In genomic region chr4:147928136-147928535, GRCm38 (mm10) we compare ENCODE assay signal across 18 mouse cellular contexts. TPM values are rescaled to one million over a fixed set of nuclear protein-coding genes. Genes with fewer than 3 reads are reported as not detected.
DNase-seq lines count a peak whose midpoint lies in the region; ATAC-seq and TF ChIP-seq lines count a peak whose summit lies in the region.
"Had no signal": no experiment of that assay in that cellular context is flagged by ENCODE, and none has a peak within 500 bp of the region (broad histone marks: within the 10 kb centered on the region; RNA-seq: fewer than 3 reads in every experiment).

No protein-coding gene starts in this region.

- peak overlapping the region; percentile 5; the same call in 1 of the 2 replicates for H3K27ac ChIP-seq in heart, postnatal 0 days (ENCODE audit: low read depth)
- H3K27ac ChIP-seq in midbrain, embryonic 12.5 days (replicated peaks): no peak overlapping the region
- no peak overlapping the region for H3K27ac ChIP-seq in midbrain, embryonic 14.5 days (replicated peaks; ENCODE audit: low read depth, low read length)
- peak overlapping the region; percentile 48; the same call in 1 of the 2 replicates for H3K27ac ChIP-seq in embryonic facial prominence, embryonic 10.5 days (replicated peaks)
- H3K27ac ChIP-seq: heart, embryonic 15.5 days had no signal

- TF ChIP-seq EP300 in heart, postnatal 0 days (IDR thresholded peaks at IDR 0.05; ENCODE audit: low read depth): no peak

- TF ChIP-seq CTCF in heart, postnatal 0 days (IDR thresholded peaks at IDR 0.05; ENCODE audit: low read depth): no peak

- ATAC-seq in heart, postnatal 0 days (ENCODE audit: insufficient read depth, low read depth): no peak
- ATAC-seq in midbrain, embryonic 12.5 days (ENCODE audit: low FRiP score, low read depth): peak; percentile 38; the same call in 1 of the 2 replicates
- no peak for ATAC-seq in midbrain, embryonic 14.5 days (ENCODE audit: low FRiP score, low TSS enrichment)
- peak; percentile 10; the same call in 1 of the 2 replicates for ATAC-seq in megakaryocyte progenitor cell, adult 5-6 weeks (replicated peaks; ENCODE audit: poor library complexity)
- ATAC-seq: CD4-positive, CD25-positive, alpha-beta regulatory T cell, adult 4 months had no signal

- H3K9ac ChIP-seq in heart, postnatal 0 days (replicated peaks; ENCODE audit: low read depth, low read length): no peak overlapping the region
- H3K9ac ChIP-seq in midbrain, embryonic 12.5 days (replicated peaks): no peak overlapping the region
- no peak overlapping the region for H3K9ac ChIP-seq in midbrain, embryonic 14.5 days (replicated peaks; ENCODE audit: low read length)
- H3K9ac ChIP-seq: heart, embryonic 15.5 days; intestine, embryonic 15.5 days had no signal

- no peaks in the 10 kb centered on the region for H3K9me3 ChIP-seq in heart, postnatal 0 days (replicated peaks; ENCODE audit: control insufficient read depth, low read length)
- H3K9me3 ChIP-seq in midbrain, embryonic 12.5 days: no peaks in the 10 kb centered on the region
- H3K9me3 ChIP-seq in midbrain, embryonic 14.5 days (ENCODE audit: control insufficient read depth, low read length): no peaks in the 10 kb centered on the region
- H3K9me3 ChIP-seq in embryonic facial prominence, embryonic 10.5 days: no peaks in the 10 kb centered on the region
- H3K9me3 ChIP-seq: heart, embryonic 15.5 days; intestine, embryonic 15.5 days had no signal

- peaks cover 79% of the 10 kb centered on the region for H3K36me3 ChIP-seq in heart, postnatal 0 days (replicated peaks; ENCODE audit: control insufficient read depth, insufficient read depth, low read length)
- H3K36me3 ChIP-seq in midbrain, embryonic 12.5 days: 0 out of 2 replicates have a peak, but pooled peaks cover 5% of the 10 kb centered on the region
- no peaks in the 10 kb centered on the region for H3K36me3 ChIP-seq in midbrain, embryonic 14.5 days (ENCODE audit: control insufficient read depth, insufficient read depth, low read length)
- H3K36me3 ChIP-seq in embryonic facial prominence, embryonic 10.5 days (replicated peaks): peaks cover 61% of the 10 kb centered on the region
- H3K36me3 ChIP-seq: intestine, embryonic 15.5 days had no signal

- H3K4me2 ChIP-seq in heart, postnatal 0 days (ENCODE audit: low read depth, low read length): no peak overlapping the region
- H3K4me2 ChIP-seq in midbrain, embryonic 12.5 days (replicated peaks): no peak overlapping the region
- no peak overlapping the region for H3K4me2 ChIP-seq in midbrain, embryonic 14.5 days (ENCODE audit: low read length)
- H3K4me2 ChIP-seq: heart, embryonic 15.5 days; intestine, embryonic 15.5 days had no signal

- no peak for DNase-seq in heart, postnatal 0 days (ENCODE audit: low spot score)
- no peak for DNase-seq in heart, postnatal 10 days
- no peak for DNase-seq in midbrain, embryonic 14.5 days
- DNase-seq in embryonic facial prominence, embryonic 10.5 days (ENCODE audit: low spot score): peak; percentile 50
- no peak for DNase-seq in thymus, postnatal 10 days (ENCODE audit: low spot score in 2 of 2)
- DNase-seq in thymus, postnatal 4 days: no peak
- DNase-seq: adrenal gland, adult 8-10 months; cerebellum, postnatal 36 days; right cerebral cortex, postnatal 4 days had no signal

- intact Hi-C loops in heart, postnatal 10 days (cut with DNase I): no loop called here

- peaks cover 1% of the 10 kb centered on the region; the same call in 1 of the 2 replicates for H3K4me1 ChIP-seq in heart, postnatal 0 days (ENCODE audit: control insufficient read depth, insufficient read depth)
- H3K4me1 ChIP-seq in midbrain, embryonic 12.5 days: no peaks in the 10 kb centered on the region
- H3K4me1 ChIP-seq in midbrain, embryonic 14.5 days (ENCODE audit: control insufficient read depth, insufficient read depth, low read length): no peaks in the 10 kb centered on the region
- peaks cover 18% of the 10 kb centered on the region for H3K4me1 ChIP-seq in embryonic facial prominence, embryonic 10.5 days

- no peak overlapping the region for H3K4me3 ChIP-seq in heart, postnatal 0 days (ENCODE audit: low read depth, low read length)
- no peak overlapping the region for H3K4me3 ChIP-seq in midbrain, embryonic 12.5 days
- no peak overlapping the region for H3K4me3 ChIP-seq in midbrain, embryonic 14.5 days (replicated peaks; ENCODE audit: low read depth, low read length)
- H3K4me3 ChIP-seq in embryonic facial prominence, embryonic 10.5 days: 0 out of 2 replicates have a peak overlapping the region, but pooled peaks have one; percentile 18
- H3K4me3 ChIP-seq: heart, embryonic 15.5 days; intestine, embryonic 15.5 days had no signal

- no peaks in the 10 kb centered on the region for H3K27me3 ChIP-seq in heart, postnatal 0 days (ENCODE audit: control insufficient read depth, insufficient read depth, low read length)
- no peaks in the 10 kb centered on the region for H3K27me3 ChIP-seq in midbrain, embryonic 12.5 days
- H3K27me3 ChIP-seq in midbrain, embryonic 14.5 days (ENCODE audit: control insufficient read depth, insufficient read depth, low read length): no peaks in the 10 kb centered on the region
- H3K27me3 ChIP-seq in embryonic facial prominence, embryonic 10.5 days (replicated peaks; ENCODE audit: low read depth, poor library complexity, severe bottlenecking): no peaks in the 10 kb centered on the region
- H3K27me3 ChIP-seq: heart, embryonic 15.5 days; intestine, embryonic 15.5 days had no signal

- WGBS in heart, postnatal 0 days: 29% methylated on average over 9 of the region's 9 CpGs
- 5% methylated on average over 9 of the region's 9 CpGs for WGBS in midbrain, embryonic 12.5 days
- WGBS in midbrain, embryonic 14.5 days: 11% methylated on average over 9 of the region's 9 CpGs
- WGBS in embryonic facial prominence, embryonic 10.5 days: 12% methylated on average over 9 of the region's 9 CpGs

RNA-seq across cellular contexts. Expression of gene Plod1, which starts 8.4 kb away (rescaled TPM):
- total RNA-seq in heart, postnatal 0 days (2014; rRNA removed; ENCODE audit: low replicate concordance): 84.0 and 107 TPM in 2 replicates
- 48.9 and 55.6 TPM in 2 replicates for polyA plus RNA-seq in heart, postnatal 0 days (2015; fragmentation: Nextera tagmentation; extraction: Ambion mirVana)
- total RNA-seq in heart, postnatal 10 days (2021): 100 to 1,000 TPM in 1 of 2 experiments, 10 to 100 TPM in 1; 97.7 to 104 TPM
- polyA plus RNA-seq in midbrain, embryonic 12.5 days (2016; fragmentation: Nextera tagmentation; extraction: Ambion mirVana): 25.1 and 27.2 TPM in 2 replicates
- 13.5 and 20.7 TPM in 2 replicates for polyA plus RNA-seq in midbrain, embryonic 14.5 days (2014; fragmentation: Nextera tagmentation; extraction: Ambion mirVana)
- 30.9 and 31.0 TPM in 2 replicates for polyA plus RNA-seq in embryonic facial prominence, embryonic 10.5 days (2016; fragmentation: Nextera tagmentation; extraction: Ambion mirVana)
- total RNA-seq in megakaryocyte progenitor cell, adult 5-6 weeks (2015): 4.8 and 5.6 TPM in 2 replicates
- total RNA-seq in megakaryocyte progenitor cell, adult 5-6 weeks (2017): 10.5 and 12.2 TPM in 2 replicates

RNA-seq across cellular contexts. Expression of gene 2510039O18Rik, which starts 12.6 kb away (rescaled TPM):
- 76.2 and 82.2 TPM in 2 replicates for total RNA-seq in heart, postnatal 0 days (2014; rRNA removed; ENCODE audit: low replicate concordance)
- 8.9 and 10.4 TPM in 2 replicates for polyA plus RNA-seq in heart, postnatal 0 days (2015; fragmentation: Nextera tagmentation; extraction: Ambion mirVana)
- total RNA-seq in heart, postnatal 10 days (2021): 10 to 100 TPM; 47.0 to 49.5 TPM
- polyA plus RNA-seq in midbrain, embryonic 12.5 days (2016; fragmentation: Nextera tagmentation; extraction: Ambion mirVana): 21.2 and 26.1 TPM in 2 replicates
- polyA plus RNA-seq in midbrain, embryonic 14.5 days (2014; fragmentation: Nextera tagmentation; extraction: Ambion mirVana): 15.5 and 15.8 TPM in 2 replicates
- 10.6 and 12.2 TPM in 2 replicates for polyA plus RNA-seq in embryonic facial prominence, embryonic 10.5 days (2016; fragmentation: Nextera tagmentation; extraction: Ambion mirVana)
- total RNA-seq in megakaryocyte progenitor cell, adult 5-6 weeks (2015): 32.9 and 34.2 TPM in 2 replicates
- total RNA-seq in megakaryocyte progenitor cell, adult 5-6 weeks (2017): 30.4 and 38.6 TPM in 2 replicates

RNA-seq across cellular contexts. Expression of gene Mfn2, which starts 23.6 kb away (rescaled TPM):
- 251 and 256 TPM in 2 replicates for total RNA-seq in heart, postnatal 0 days (2014; rRNA removed; ENCODE audit: low replicate concordance)
- 188 and 230 TPM in 2 replicates for polyA plus RNA-seq in heart, postnatal 0 days (2015; fragmentation: Nextera tagmentation; extraction: Ambion mirVana)
- total RNA-seq in heart, postnatal 10 days (2021): 100 to 1,000 TPM; 583 to 610 TPM
- 65.1 and 65.4 TPM in 2 replicates for polyA plus RNA-seq in midbrain, embryonic 12.5 days (2016; fragmentation: Nextera tagmentation; extraction: Ambion mirVana)
- 56.9 and 77.2 TPM in 2 replicates for polyA plus RNA-seq in midbrain, embryonic 14.5 days (2014; fragmentation: Nextera tagmentation; extraction: Ambion mirVana)
- polyA plus RNA-seq in embryonic facial prominence, embryonic 10.5 days (2016; fragmentation: Nextera tagmentation; extraction: Ambion mirVana): 38.2 and 38.6 TPM in 2 replicates
- 24.3 and 25.0 TPM in 2 replicates for total RNA-seq in megakaryocyte progenitor cell, adult 5-6 weeks (2015)
- 29.1 and 33.6 TPM in 2 replicates for total RNA-seq in megakaryocyte progenitor cell, adult 5-6 weeks (2017)

RNA-seq across cellular contexts. Expression of gene Nppb, which starts 57.5 kb away (rescaled TPM):
- total RNA-seq in heart, postnatal 0 days (2014; rRNA removed; ENCODE audit: low replicate concordance): 831 and 1,183 TPM in 2 replicates
- polyA plus RNA-seq in heart, postnatal 0 days (2015; fragmentation: Nextera tagmentation; extraction: Ambion mirVana): 188 and 473 TPM in 2 replicates
- total RNA-seq in heart, postnatal 10 days (2021): 100 to 1,000 TPM; 204 to 360 TPM
- polyA plus RNA-seq in midbrain, embryonic 12.5 days (2016; fragmentation: Nextera tagmentation; extraction: Ambion mirVana): not detected in 2 replicates
- not detected in 2 replicates for polyA plus RNA-seq in midbrain, embryonic 14.5 days (2014; fragmentation: Nextera tagmentation; extraction: Ambion mirVana)
- 0.20 TPM in 1 of 2 replicates, not detected in the other for polyA plus RNA-seq in embryonic facial prominence, embryonic 10.5 days (2016; fragmentation: Nextera tagmentation; extraction: Ambion mirVana)
- total RNA-seq in megakaryocyte progenitor cell, adult 5-6 weeks (2015): not detected in 2 replicates
- total RNA-seq in megakaryocyte progenitor cell, adult 5-6 weeks (2017): not detected in 2 replicates
- total RNA-seq: gastrocnemius, postnatal 10 days; left cerebral cortex, adult 18-20 months had no signal
- polyA plus RNA-seq: CD4-positive, CD25-positive, alpha-beta regulatory T cell, adult 4 months; intestine, embryonic 15.5 days; large intestine, adult 2 months; stomach, embryonic 14.5 days had no signal

RNA-seq across cellular contexts. Expression of gene Fv1, which starts 59.4 kb away (rescaled TPM):
- 3.2 and 9.4 TPM in 2 replicates for total RNA-seq in heart, postnatal 0 days (2014; rRNA removed; ENCODE audit: low replicate concordance)
- polyA plus RNA-seq in heart, postnatal 0 days (2015; fragmentation: Nextera tagmentation; extraction: Ambion mirVana): 5.9 and 6.1 TPM in 2 replicates
- 10 to 100 TPM; 11.2 to 14.3 TPM for total RNA-seq in heart, postnatal 10 days (2021)
- 15.8 and 16.9 TPM in 2 replicates for polyA plus RNA-seq in midbrain, embryonic 12.5 days (2016; fragmentation: Nextera tagmentation; extraction: Ambion mirVana)
- 4.9 and 8.7 TPM in 2 replicates for polyA plus RNA-seq in midbrain, embryonic 14.5 days (2014; fragmentation: Nextera tagmentation; extraction: Ambion mirVana)
- 14.8 and 15.5 TPM in 2 replicates for polyA plus RNA-seq in embryonic facial prominence, embryonic 10.5 days (2016; fragmentation: Nextera tagmentation; extraction: Ambion mirVana)
- total RNA-seq in megakaryocyte progenitor cell, adult 5-6 weeks (2015): 4.2 and 5.3 TPM in 2 replicates
- 13.4 and 15.9 TPM in 2 replicates for total RNA-seq in megakaryocyte progenitor cell, adult 5-6 weeks (2017)

Comparison
In these comparisons a context has a peak if more than half of its experiments do, and no peak if none do; other contexts are left out.
1. ATAC-seq: peak in midbrain, embryonic 12.5 days (single experiment) and megakaryocyte progenitor cell, adult 5-6 weeks (single experiment); none in heart, postnatal 0 days (single experiment) and midbrain, embryonic 14.5 days (single experiment).
2. H3K27ac ChIP-seq: peak in heart, postnatal 0 days (single experiment) and embryonic facial prominence, embryonic 10.5 days (single experiment); none in midbrain, embryonic 12.5 days (single experiment) and midbrain, embryonic 14.5 days (single experiment).